Mouse (Mus musculus) spleen, adult 2 months (tissue): Measurements from ENCODE around the gene Lmf1. TPM values are rescaled to one million over a fixed set of nuclear protein-coding genes. Genes with fewer than 3 reads are reported as not detected.

ENCODE experiments used
- DNase-seq, 2 experiments: peaks; one replicate each; pipeline versions ENCODE4 v3.0.0 to v3.0.0-alpha.2; 2012 to 2021; ENCODE audit warnings: low spot score in 2 of 2, low read depth in 1 of 2
- H3K27ac ChIP-seq: fragments of 200-500 bp; 2 replicates; pipeline ENCODE4 v1.5.1; 2012; ENCODE audit warnings: low read length, inconsistent platforms; ENCODE audit not compliant: insufficient read depth
- H3K27me3 ChIP-seq: fragments of 200-500 bp; 2 replicates; pipeline ENCODE4 v1.6.1; 2012; ENCODE audit warnings: mild to moderate bottlenecking, moderate library complexity, low read length, inconsistent platforms; ENCODE audit not compliant: control insufficient read depth, insufficient read depth
- H3K36me3 ChIP-seq: fragments of 200-500 bp; 2 replicates; pipeline ENCODE4 v1.6.1; 2012; ENCODE audit warnings: mild to moderate bottlenecking, low read length, inconsistent platforms; ENCODE audit not compliant: control insufficient read depth, insufficient read depth
- H3K4me1 ChIP-seq: fragments of 200-500 bp; 2 replicates; pipeline ENCODE4 v1.6.1; 2011; ENCODE audit warnings: inconsistent platforms; ENCODE audit not compliant: control insufficient read depth, insufficient read depth, insufficient read length
- H3K4me3 ChIP-seq: fragments of 200-500 bp; 2 replicates; pipeline ENCODE4 v1.5.1; 2011; ENCODE audit warnings: mild to moderate bottlenecking, inconsistent platforms; ENCODE audit not compliant: insufficient read depth, insufficient read length; ENCODE audit errors: extremely low read depth
- CTCF ChIP-seq: fragments of 200-500 bp; IDR thresholded peaks from 2 replicates; pipeline ENCODE4 v1.5.1; 2011; ENCODE audit warnings: mild to moderate bottlenecking, inconsistent platforms; ENCODE audit not compliant: insufficient read depth, insufficient read length, insufficient replicate concordance; ENCODE audit errors: extremely low read depth
- POLR2A ChIP-seq: fragments of 200-500 bp; IDR thresholded peaks from 2 replicates; pipeline ENCODE4 v1.6.1; 2011; ENCODE audit warnings: low read depth, low read length, inconsistent platforms
- WGBS: fragments of 180-500 bp; shearing (Covaris S2); methylation state at CpG from one replicate; pipeline ENCODE4 v1.1.7; 2018; 5-methylcytosine and 5-hydroxymethylcytosine counted together
- polyA plus RNA-seq: library from polyadenylated mRNA; depleted of rRNA; stranded (reverse); fragments of >200 nt; gene quantifications from 2 replicates; pipeline ENCODE4 v1.2.3, GENCODE M21; 2012

Lmf1 gene
- polyA plus RNA-seq, 1 experiment = 15.6 TPM

DNA sequence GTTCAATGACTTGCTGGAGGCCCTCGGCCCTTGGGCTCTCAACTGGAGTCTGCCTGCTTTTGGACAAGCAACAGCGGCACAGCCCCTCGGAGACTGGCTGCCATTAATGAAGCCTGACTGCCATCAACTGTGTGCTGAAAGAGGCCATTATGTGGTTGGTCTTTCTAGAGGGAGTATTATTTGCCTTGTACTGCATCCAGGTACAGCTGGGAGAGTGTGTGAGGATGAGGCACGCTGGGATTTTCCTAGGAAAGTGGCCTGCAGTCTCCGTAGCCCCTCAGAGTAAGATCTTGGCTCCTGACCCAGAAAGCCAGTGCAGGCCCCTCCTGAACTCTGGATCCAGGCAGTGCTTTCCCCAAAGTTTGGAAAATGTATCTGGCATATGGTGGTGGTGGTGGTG is 28.9 kb upstream of the Lmf1 start:
- Histone ChIP-seq H3K27ac (no peak overlapping the region), H3K27me3 (no peaks in the 10 kb centered on the region), H3K4me3 (no peak overlapping the region), H3K36me3 (no peaks in the 10 kb centered on the region), H3K4me1 (no peaks in the 10 kb centered on the region)
- DNase-seq = no peak
- TF ChIP-seq POLR2A (no peak), CTCF (no peak)
- WGBS = 88% methylated on average over 5 of the region's 5 CpGs

DNA sequence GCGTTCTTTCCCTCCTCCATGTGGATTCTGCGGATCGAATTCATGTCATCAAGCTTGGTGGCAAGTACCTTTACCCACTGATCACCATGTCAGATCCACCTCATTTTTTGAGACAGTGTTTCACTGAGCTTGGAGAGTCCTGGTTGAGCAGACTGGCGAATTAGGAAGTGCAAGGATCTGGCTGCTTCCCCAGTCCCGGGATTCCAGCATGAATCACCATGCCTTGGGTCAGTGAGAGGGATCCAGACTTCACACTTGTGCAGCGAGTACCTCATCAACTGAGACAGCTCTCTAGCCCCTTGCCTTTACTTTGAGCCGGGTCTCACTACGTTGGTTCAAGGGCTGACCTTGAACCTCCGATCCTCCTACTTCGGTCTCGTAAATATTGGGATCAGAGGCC is 27.6 kb upstream of the Lmf1 start:
- peaks cover 1% of the 10 kb centered on the region; the same call in 1 of the 2 replicates for H3K27me3 ChIP-seq
- no peak for TF ChIP-seq POLR2A
- TF ChIP-seq CTCF = no peak
- no peak for DNase-seq
- no peak overlapping the region for H3K27ac ChIP-seq
- H3K36me3 ChIP-seq = no peaks in the 10 kb centered on the region
- no peak overlapping the region for H3K4me3 ChIP-seq
- no peaks in the 10 kb centered on the region for H3K4me1 ChIP-seq
- 82% methylated on average over 11 of the region's 11 CpGs for WGBS

DNA sequence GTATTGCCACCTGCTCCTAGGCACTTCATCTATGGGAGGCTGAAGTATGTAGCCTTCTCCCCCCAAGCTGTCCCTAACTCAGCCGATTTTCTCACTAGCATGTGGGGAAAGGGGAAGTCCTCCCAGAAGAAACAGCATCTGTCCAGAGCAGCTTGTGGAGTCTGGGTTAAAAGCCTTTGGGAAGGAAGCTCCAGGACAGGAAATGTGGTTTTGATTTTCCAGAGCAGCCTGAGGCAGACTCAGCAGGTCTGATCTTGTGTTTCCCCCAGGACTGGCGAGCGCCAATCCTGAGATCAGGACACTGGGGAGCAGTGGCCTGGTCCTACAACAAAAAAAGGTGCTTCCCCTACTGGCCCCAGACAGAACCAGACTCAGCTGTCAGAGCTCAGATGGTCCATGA is 23.7 kb upstream of the Lmf1 start:
- no peak overlapping the region for H3K4me3 ChIP-seq
- no peak overlapping the region for H3K27ac ChIP-seq
- TF ChIP-seq CTCF = no peak
- H3K4me1 ChIP-seq = no peaks in the 10 kb centered on the region
- 17% methylated on average over 3 of the region's 3 CpGs for WGBS
- H3K27me3 ChIP-seq = peaks cover 5% of the 10 kb centered on the region; the same call in 1 of the 2 replicates
- no peak for DNase-seq
- no peaks in the 10 kb centered on the region for H3K36me3 ChIP-seq

DNA sequence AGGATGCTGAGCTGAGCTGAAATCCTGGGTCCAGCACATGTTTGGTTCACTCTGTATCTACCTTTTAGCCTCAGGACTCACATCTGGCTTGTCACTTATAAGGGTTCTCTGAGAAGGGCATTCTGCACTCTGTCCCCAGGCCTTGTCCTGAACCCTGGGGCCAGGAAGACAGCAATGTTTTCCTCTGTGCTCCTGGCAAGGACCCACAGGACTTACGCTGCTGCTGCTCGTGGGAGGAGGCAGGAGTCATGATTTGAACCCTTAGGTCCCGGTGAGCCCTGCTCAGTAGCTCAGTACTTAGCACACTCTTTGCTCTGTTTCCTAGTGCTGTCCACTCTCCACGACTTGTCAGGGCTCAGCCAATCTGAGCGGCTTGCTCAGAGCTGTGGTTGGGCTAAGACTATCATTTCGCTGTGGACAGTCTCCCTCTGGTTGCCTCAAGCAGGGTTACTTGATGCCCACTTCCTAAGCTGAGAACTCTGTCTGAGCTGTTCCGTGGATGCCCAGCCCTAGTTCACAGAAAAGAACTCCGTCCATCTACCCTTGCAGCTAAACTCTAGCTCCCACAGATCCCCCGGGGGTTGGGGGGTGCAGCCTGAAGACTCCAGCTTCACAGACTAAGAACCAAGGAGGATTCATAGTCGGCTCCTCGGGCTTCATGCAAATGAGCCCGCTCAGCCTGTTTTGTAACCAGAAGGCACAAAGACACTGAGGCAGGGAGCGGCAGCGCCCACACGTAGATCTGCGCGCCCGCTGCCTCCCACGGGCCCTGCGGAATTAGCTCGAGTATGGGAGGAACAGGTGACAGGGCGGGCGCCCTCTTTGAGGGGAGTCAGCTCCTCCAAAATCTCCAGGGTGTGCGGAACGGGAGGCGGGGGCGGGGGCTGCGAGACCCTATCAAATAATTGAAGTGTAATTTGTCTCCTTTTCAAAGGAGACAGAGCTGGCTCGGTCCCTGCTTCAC is 22.9 kb upstream of the Lmf1 start:
- peaks cover 5% of the 10 kb centered on the region; the same call in 1 of the 2 replicates for H3K27me3 ChIP-seq
- H3K4me1 ChIP-seq = no peaks in the 10 kb centered on the region
- H3K27ac ChIP-seq = no peak overlapping the region
- 12% methylated on average over 29 of the region's 29 CpGs for WGBS
- TF ChIP-seq CTCF = no peak
- no peak for TF ChIP-seq POLR2A
- H3K36me3 ChIP-seq = no peaks in the 10 kb centered on the region
- no peak for DNase-seq
- H3K4me3 ChIP-seq = no peak overlapping the region

- Histone ChIP-seq H3K27me3 (peaks cover 5% of the 10 kb centered on the region; the same call in 1 of the 2 replicates), H3K4me1 (no peaks in the 10 kb centered on the region), H3K27ac (no peak overlapping the region), H3K36me3 (no peaks in the 10 kb centered on the region), H3K4me3 (no peak overlapping the region)
- DNase-seq = no peak
- 9% methylated on average over 21 of the region's 21 CpGs for WGBS
- TF ChIP-seq CTCF = no peak
- no peak for TF ChIP-seq POLR2A
Measured at GRCm38 (mm10) chr17:25556630-25557354, 22.1 kb upstream of the Lmf1 start.

DNA sequence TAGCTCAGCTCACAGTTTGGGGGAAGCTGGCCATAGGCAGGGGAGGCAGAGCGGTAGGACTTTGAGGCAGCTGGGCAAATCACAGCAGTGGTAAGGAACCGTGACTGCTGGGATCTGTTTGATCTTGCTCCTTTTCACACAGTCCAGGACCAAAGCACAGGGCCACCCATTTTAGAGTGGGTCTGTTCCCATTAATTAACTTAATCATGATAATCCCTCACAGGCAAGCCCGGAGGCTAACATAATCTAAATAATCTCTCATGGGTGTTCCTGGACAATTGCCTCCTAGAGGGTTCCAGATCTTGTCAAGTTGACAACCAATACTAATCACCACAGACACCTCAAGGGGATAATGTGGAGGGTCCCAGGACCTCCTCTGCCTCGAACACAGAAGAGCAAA is 19.3 kb upstream of the Lmf1 start:
- 68% methylated on average over 4 of the region's 4 CpGs for WGBS
- Histone ChIP-seq H3K36me3 (no peaks in the 10 kb centered on the region), H3K27ac (no peak overlapping the region), H3K4me3 (no peak overlapping the region), H3K4me1 (no peaks in the 10 kb centered on the region), H3K27me3 (peaks cover 5% of the 10 kb centered on the region; the same call in 1 of the 2 replicates)
- no peak for DNase-seq
- TF ChIP-seq POLR2A = no peak
- no peak for TF ChIP-seq CTCF

DNA sequence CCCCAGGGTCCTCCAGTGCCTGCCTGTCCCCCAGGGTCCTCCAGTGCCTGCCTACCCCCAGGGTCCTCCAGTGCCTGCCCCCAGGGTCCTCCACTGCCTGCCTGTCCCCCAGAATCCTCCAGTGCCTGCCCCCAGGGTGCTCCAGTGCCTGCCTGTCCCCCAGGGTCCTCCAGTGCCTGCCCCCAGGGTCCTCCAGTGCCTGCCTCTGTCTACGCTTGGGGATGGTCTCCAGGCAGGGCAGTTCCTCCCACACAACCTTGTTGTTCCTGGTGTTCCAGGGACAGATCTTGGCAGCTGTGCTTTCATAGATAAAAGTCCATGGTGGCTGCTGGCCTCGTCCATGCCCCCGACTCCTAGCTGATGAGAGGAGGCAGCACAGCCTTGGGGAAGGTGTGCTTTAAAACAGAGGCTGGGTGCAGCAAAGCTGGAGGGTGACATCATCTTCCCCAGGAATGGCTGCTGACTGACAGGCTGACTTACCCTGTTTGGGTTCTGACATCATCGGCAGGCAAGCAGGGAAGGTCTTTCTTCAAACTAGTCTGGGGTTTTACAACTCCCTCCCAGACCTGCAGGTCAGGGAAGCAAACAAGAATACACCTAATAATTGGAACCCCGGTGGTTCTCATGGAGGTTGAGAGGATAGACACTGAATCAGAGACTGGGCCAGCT is 18.2 kb upstream of the Lmf1 start:
- H3K27ac ChIP-seq = no peak overlapping the region
- DNase-seq = no peak
- no peaks in the 10 kb centered on the region for H3K4me1 ChIP-seq
- no peaks in the 10 kb centered on the region for H3K36me3 ChIP-seq
- WGBS = 67% methylated on average over 5 of the region's 5 CpGs
- TF ChIP-seq CTCF (no peak), POLR2A (no peak)
- peaks cover 4% of the 10 kb centered on the region; the same call in 1 of the 2 replicates for H3K27me3 ChIP-seq
- no peak overlapping the region for H3K4me3 ChIP-seq
